Mouse (Mus musculus) bone marrow, adult 2 months (tissue): ENCODE data around the gene Cr2.

Experiments used
- CTCF ChIP-seq: fragments of 200-500 bp; IDR thresholded peaks from 2 replicates; pipeline ENCODE4 v1.5.1; 2011; ENCODE audit warnings: low read length, control low read depth; ENCODE audit not compliant: control insufficient read depth, insufficient read depth
- POLR2A ChIP-seq: fragments of 200-500 bp; IDR thresholded peaks from 2 replicates; pipeline ENCODE4 v1.6.1; 2011; ENCODE audit warnings: low read depth, mild to moderate bottlenecking, control low read depth, low read length, borderline replicate concordance; ENCODE audit not compliant: control insufficient read depth

GRCm38 (mm10) chr1:195113621-195114020 lies 62.9 kb downstream of the Cr2 start:
- no peak for TF ChIP-seq CTCF
- no peak for TF ChIP-seq POLR2A
